Mouse (Mus musculus): ENCODE results near the gene Slc38a4. TPM values are rescaled to one million over a fixed set of nuclear protein-coding genes. Genes with fewer than 3 reads are reported as not detected.

Gene Slc38a4
- polyA plus RNA-seq, 1 experiment = 45.4 TPM

- no peak for DNase-seq (ENCODE audit: low read depth)
These were observed 828 bp downstream of the Slc38a4 start for GRCm38 (mm10) chr15:97054767-97055489.

- DNase-seq (ENCODE audit: low read depth) = no peak
These were observed 1.6 kb downstream of the Slc38a4 start for GRCm38 (mm10) chr15:97054131-97054530.

- DNase-seq (ENCODE audit: low read depth) = no peak
These were observed 5.3 kb downstream of the Slc38a4 start for GRCm38 (mm10) chr15:97050436-97050835.

DNA sequence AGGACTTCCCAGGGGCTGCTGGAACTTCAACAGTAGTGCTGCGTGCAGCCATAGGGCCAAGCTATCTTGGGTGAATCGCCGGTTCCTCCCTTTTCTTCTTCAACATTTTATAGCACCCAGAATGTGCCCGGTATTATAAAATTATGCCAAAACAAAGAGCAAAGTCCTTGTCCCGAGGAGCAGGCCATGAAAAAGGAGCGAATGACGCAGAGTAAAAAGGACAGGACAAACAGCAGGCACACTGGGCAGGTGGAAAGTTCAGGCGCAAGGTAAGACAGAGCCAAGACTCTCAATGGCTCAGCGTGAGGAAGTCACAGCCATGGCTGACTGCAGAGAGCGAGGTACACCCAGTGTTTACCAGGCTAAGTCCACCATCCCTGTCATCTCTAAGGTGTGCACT lies 5.7 kb downstream of the Slc38a4 start:
- no peak for DNase-seq (ENCODE audit: low read depth)

- DNase-seq (ENCODE audit: low read depth) = no peak
These were observed 6.4 kb downstream of the Slc38a4 start for GRCm38 (mm10) chr15:97049281-97049841.

GRCm38 (mm10) chr15:97048267-97048666 lies 7.5 kb downstream of the Slc38a4 start:
- DNase-seq (ENCODE audit: low read depth) = no peak

DNA sequence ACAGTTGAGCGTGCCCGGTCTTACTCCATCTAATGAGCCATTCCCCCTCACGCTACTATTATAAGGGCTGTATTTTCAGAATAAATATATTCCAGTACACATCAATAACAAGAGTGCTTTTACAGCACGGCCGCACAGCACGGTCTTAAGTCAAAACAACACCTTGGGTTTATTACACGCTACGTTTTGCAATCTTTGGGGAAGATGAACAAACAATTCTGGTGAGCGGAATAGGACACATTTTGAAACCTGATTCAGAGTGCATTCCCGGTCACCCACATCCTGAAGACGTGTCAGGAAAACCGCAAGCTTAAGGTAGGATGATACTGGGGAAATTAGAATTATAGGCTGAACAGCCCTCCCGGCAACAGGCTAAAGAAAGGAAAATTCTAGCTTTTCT lies 11.8 kb downstream of the Slc38a4 start:
- no peak for DNase-seq (ENCODE audit: low read depth)

GRCm38 (mm10) chr15:97042001-97042491 lies 13.7 kb downstream of the Slc38a4 start:
- no peak for DNase-seq (ENCODE audit: low read depth)

GRCm38 (mm10) chr15:97041182-97041581 lies 14.6 kb downstream of the Slc38a4 start:
- DNase-seq (ENCODE audit: low read depth) = no peak

DNA sequence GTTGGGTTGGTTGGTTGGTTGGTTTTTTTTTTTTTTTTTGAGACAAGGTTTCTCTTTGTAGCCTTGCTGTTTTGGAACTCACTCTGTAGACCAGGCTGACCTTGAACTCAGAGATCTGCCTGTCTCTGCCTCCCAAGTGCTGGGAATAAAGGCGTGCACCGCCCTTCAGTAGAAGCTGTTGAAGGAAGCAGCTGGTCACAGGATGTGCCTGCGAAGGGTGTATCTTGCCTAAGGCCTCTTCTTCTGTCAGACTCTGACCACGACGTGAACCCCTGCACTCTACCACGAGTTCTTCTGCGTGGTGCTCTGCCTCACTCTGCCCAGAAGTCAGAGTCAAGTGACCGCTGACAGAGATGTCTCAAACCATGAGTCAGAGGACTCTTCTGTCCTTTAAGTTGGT lies 18.0 kb downstream of the Slc38a4 start:
- DNase-seq (ENCODE audit: low read depth) = no peak

DNA sequence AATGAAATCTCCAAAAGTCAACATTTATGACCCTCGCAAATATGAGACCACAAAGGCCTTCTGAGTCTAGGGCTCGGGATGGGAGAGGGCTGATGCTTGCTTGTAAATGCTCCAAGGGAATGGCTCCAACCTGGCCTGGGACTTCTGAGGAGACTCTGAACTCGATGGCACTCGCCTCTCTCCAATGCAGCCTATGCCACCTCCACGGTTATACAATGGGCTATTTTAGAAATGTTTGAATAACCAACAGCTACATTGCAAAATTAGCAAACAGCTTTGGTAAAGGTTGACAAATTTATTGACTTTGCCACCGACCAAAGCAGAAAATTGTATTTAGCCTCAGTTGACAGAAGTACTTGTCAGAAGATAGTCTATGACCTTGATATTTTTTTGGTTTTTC lies 19.9 kb downstream of the Slc38a4 start:
- no peak for DNase-seq (ENCODE audit: low read depth)

DNA sequence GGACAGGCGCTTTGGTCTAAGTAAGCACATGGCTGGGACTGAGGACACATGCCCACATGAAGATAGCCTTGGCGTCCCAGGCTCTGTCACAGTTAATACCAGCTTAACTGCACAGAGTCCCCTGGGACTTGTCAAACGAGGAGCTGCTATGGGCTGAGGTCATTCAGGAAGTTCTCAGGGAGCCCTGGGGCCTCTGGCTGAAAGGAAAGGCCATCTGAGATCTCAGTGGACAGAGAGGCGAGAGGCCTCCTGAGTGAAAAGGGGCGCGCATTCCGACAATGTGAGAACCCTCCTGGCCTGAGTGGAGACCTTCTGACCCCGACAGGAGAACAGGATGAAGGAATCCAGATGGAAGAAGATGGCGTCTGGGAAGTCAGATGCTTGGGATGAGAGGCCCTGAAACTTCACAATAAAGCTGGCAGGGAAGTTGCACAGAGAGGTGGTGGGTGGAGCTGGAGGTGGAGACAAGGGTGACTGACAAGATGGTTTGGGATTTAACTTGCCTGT lies 22.2 kb downstream of the Slc38a4 start:
- DNase-seq (ENCODE audit: low read depth) = no peak

DNA sequence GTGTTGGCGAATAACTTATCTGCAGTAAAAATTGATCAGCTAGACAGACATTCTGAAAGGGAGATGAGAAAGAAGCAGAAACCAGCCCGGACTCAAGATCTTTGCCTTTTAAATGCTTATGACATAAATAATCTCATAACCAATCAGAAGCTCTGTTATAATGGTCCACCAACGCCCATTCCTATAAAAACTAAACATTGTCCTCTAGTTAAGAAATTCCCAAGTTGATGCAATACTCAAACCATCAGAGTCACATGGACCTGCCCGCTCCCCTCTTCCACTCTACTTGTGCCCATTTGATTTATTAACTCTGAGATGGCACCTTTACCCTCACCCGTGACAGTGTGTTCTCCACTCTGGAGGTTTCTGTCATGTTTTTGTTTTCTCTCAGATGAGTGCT lies 23.9 kb downstream of the Slc38a4 start:
- DNase-seq (ENCODE audit: low read depth) = no peak

DNA sequence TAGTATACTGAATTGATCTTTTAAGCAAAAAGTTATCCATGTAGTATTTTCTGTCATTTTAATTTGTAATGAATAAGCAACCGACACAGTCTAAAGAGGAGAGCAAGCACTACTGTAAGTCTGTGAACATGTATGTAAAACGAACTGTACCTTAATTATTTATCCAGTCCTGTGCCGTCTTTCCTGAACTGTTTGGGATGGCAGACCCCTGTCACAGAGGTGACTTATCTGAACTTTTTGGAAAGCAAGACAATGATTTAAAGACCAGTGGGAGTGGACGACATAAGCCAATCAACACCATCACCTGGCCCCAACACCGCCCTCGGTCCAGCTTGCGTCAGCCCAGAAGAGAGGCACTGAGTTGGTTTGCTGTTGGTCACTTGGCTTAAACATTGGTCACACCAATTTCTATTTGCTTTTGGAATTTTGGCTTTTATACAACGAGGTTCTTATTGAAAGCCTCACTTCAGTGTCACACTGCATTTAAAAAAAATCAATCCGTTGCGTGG lies 24.7 kb downstream of the Slc38a4 start:
- no peak for DNase-seq (ENCODE audit: low read depth)

DNA sequence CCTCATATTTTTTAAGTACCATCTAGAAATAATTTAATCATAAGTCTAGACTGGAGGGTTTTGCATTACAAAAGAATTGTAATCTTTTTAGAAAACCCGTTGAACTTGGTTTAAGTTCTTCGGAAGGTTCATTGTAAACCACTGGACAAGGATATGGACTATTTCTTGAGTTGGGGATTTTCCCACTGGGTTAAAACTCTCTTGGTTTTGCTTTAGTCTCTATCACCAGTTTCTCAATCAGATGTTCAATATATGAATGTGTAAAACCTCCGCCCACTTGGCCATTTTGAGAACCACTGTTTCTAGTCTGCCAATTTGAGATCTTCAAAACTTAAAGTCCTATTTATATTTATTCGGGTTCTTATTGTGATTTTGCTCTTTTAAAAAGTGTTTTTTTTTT lies 25.6 kb downstream of the Slc38a4 start:
- DNase-seq (ENCODE audit: low read depth) = no peak

DNA sequence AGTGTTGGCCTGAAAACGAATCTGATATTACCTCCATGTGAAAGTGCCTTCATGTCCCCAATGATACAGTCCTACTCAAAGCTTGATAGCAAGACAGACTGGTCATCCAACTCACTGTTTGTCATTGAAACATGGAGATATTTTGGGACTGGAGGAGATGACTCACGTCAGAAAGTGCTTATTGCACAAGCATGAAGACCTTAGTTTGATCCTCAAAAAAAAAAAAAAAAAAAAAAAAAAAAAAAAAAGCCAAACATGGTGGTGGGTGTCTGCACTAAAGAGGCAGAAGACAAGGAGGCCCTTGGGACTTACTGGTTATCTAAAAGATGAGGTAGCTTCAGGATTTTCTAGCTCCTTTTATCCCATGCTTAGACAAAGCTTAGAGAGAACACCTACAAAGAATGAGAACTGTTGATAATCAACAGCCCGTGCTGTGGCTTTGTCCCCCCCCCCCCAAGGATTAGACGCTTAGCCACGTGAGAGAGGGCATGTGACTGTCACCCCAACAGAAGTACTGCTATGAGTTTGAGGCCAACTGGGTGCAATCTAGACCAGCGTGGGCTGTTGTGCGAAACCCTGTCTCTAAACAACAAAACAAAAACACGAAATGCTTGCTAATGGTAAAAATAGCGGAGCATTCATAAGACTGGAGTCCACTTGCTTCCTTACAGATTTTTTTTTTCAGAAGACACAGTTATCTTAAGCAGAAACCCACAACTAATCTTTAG lies 26.5 kb downstream of the Slc38a4 start:
- no peak for DNase-seq (ENCODE audit: low read depth)

DNA sequence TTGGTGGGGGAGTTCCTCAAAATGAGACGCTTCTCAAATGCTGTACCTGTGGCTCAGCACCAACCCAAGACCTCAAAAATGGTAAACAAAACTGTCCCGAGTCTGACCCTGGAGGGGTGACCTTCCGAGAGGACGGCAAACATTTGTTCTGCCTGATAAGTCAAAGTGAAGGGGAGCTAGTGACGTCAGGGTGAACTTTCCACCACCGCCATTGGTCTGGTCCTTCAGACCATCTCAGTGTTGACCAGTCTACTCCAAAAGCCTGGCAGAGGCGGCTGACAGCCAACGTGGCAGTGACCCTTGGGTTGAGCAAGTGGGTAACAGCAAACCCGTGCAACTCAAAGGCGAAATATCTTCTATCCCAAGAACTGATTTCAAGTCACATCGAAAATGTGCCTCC lies 27.1 kb downstream of the Slc38a4 start:
- no peak for DNase-seq (ENCODE audit: low read depth)

- DNase-seq (ENCODE audit: low read depth) = no peak
These were observed 27.6 kb downstream of the Slc38a4 start for GRCm38 (mm10) chr15:97028046-97028634.

DNA sequence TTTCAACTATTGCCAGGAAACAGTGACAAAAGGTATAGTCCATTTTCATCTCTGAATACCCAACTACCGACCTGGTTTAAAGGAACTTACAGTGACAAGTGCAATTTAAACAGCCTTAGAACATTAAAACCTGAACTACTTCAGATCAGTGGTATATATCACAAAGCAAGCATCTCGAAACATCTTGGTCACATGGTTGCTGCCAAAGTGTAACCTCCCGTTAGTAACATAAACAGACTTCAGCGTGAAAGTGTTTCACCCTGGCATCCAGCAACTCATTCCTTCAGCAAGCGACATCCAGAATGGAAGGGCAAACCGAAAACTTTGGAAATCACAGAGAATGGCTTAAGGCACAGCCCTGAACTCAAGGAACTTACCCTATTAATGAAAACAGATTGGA lies 29.1 kb downstream of the Slc38a4 start:
- DNase-seq (ENCODE audit: low read depth) = no peak

- no peak for DNase-seq (ENCODE audit: low read depth)
These were observed 33.0 kb downstream of the Slc38a4 start for GRCm38 (mm10) chr15:97022764-97023163.

GRCm38 (mm10) chr15:97022213-97022612 lies 33.5 kb downstream of the Slc38a4 start:
- no peak for DNase-seq (ENCODE audit: low read depth)

DNA sequence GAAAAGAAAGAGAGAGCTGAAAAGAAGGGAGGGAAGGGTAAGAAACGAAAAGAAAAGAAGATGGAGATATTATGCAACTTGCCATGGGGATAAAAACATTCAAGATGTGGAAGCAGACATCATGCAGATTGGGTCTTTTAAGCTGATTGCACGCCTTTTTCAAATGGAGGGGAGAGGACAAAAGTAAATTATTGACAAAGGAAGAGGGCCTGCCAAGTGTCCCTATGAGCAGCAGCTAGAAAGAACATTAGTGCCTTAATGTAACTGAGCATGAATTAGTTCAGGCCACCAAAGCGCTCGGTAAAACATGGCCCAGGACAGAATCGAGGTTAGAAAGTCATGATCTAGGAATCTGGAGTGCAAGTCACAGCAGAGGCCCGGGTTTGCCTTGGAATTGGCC lies 35.5 kb downstream of the Slc38a4 start:
- DNase-seq (ENCODE audit: low read depth) = no peak

All from gonadal fat pad, adult 2 months (tissue).